Mouse (Mus musculus) spleen, adult 2 months (tissue): ENCODE data around the gene Metap1. TPM values are rescaled to one million over a fixed set of nuclear protein-coding genes. Genes with fewer than 3 reads are reported as not detected.

ENCODE experiments used
- DNase-seq, 2 experiments: peaks; one replicate each; pipeline versions ENCODE4 v3.0.0 to v3.0.0-alpha.2; 2012 to 2021; ENCODE audit warnings: low spot score in 2 of 2, low read depth in 1 of 2
- H3K27ac ChIP-seq: fragments of 200-500 bp; 2 replicates; pipeline ENCODE4 v1.5.1; 2012; ENCODE audit warnings: low read length, inconsistent platforms; ENCODE audit not compliant: insufficient read depth
- H3K27me3 ChIP-seq: fragments of 200-500 bp; 2 replicates; pipeline ENCODE4 v1.6.1; 2012; ENCODE audit warnings: mild to moderate bottlenecking, moderate library complexity, low read length, inconsistent platforms; ENCODE audit not compliant: control insufficient read depth, insufficient read depth
- H3K36me3 ChIP-seq: fragments of 200-500 bp; 2 replicates; pipeline ENCODE4 v1.6.1; 2012; ENCODE audit warnings: mild to moderate bottlenecking, low read length, inconsistent platforms; ENCODE audit not compliant: control insufficient read depth, insufficient read depth
- H3K4me1 ChIP-seq: fragments of 200-500 bp; 2 replicates; pipeline ENCODE4 v1.6.1; 2011; ENCODE audit warnings: inconsistent platforms; ENCODE audit not compliant: control insufficient read depth, insufficient read depth, insufficient read length
- H3K4me3 ChIP-seq: fragments of 200-500 bp; 2 replicates; pipeline ENCODE4 v1.5.1; 2011; ENCODE audit warnings: mild to moderate bottlenecking, inconsistent platforms; ENCODE audit not compliant: insufficient read depth, insufficient read length; ENCODE audit errors: extremely low read depth
- CTCF ChIP-seq: fragments of 200-500 bp; IDR thresholded peaks from 2 replicates; pipeline ENCODE4 v1.5.1; 2011; ENCODE audit warnings: mild to moderate bottlenecking, inconsistent platforms; ENCODE audit not compliant: insufficient read depth, insufficient read length, insufficient replicate concordance; ENCODE audit errors: extremely low read depth
- POLR2A ChIP-seq: fragments of 200-500 bp; IDR thresholded peaks from 2 replicates; pipeline ENCODE4 v1.6.1; 2011; ENCODE audit warnings: low read depth, low read length, inconsistent platforms
- WGBS: fragments of 180-500 bp; shearing (Covaris S2); methylation state at CpG from one replicate; pipeline ENCODE4 v1.1.7; 2018; 5-methylcytosine and 5-hydroxymethylcytosine counted together
- polyA plus RNA-seq: library from polyadenylated mRNA; depleted of rRNA; stranded (reverse); fragments of >200 nt; gene quantifications from 2 replicates; pipeline ENCODE4 v1.2.3, GENCODE M21; 2012

Gene Metap1
- polyA plus RNA-seq, 1 experiment: 8.5 TPM

DNA sequence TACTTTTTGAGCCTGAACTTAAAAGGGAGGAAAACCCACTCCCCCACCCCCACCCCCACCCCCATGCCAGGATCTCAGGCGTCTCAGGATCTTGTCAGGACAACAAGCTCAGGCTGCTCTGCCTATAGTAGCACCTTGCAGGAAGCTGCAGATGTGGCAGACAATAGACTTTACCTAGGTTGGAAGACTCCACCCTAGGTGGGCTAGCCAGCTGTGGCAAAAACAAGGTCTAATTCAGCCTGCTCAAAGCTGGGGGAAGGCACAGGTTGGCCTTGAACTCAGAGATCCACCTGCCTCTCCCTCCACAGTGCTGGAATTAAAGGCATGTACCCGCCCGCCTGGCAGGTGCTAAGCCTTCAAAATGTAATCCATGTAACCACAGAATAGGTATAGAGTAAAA lies 50.6 kb downstream of the Metap1 start:
- no peak overlapping the region for H3K4me3 ChIP-seq
- no peak for DNase-seq
- TF ChIP-seq CTCF (no peak), POLR2A (no peak)
- no peak overlapping the region for H3K27ac ChIP-seq
- no peaks in the 10 kb centered on the region for H3K27me3 ChIP-seq
- no peaks in the 10 kb centered on the region for H3K4me1 ChIP-seq
- WGBS: 76% methylated on average over 3 of the region's 3 CpGs
- no peaks in the 10 kb centered on the region for H3K36me3 ChIP-seq

DNA sequence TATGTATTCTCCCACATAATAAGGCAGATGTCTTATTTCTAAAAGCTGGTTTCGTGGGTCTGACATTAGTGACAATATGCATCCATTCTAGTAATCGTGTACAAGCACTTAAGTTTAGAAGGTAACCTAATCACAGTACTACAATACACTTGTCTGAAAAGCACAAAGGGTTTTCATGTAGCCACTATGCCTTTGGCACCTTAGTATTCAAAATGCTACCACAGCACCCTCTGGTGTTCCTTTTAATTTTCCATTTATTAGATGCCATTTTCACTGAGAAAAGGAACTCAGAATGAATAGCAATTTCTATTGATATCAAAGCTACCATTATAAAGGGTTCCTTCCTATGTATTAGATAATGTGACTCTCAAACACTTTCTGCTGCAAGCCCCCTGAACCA lies 57.5 kb downstream of the Metap1 start:
- no peak overlapping the region for H3K4me3 ChIP-seq
- H3K36me3 ChIP-seq: no peaks in the 10 kb centered on the region
- no peaks in the 10 kb centered on the region for H3K4me1 ChIP-seq
- TF ChIP-seq POLR2A (no peak), CTCF (no peak)
- DNase-seq: no peak
- no peak overlapping the region for H3K27ac ChIP-seq
- WGBS: 76% methylated on average over 2 of the region's 2 CpGs
- H3K27me3 ChIP-seq: no peaks in the 10 kb centered on the region

DNA sequence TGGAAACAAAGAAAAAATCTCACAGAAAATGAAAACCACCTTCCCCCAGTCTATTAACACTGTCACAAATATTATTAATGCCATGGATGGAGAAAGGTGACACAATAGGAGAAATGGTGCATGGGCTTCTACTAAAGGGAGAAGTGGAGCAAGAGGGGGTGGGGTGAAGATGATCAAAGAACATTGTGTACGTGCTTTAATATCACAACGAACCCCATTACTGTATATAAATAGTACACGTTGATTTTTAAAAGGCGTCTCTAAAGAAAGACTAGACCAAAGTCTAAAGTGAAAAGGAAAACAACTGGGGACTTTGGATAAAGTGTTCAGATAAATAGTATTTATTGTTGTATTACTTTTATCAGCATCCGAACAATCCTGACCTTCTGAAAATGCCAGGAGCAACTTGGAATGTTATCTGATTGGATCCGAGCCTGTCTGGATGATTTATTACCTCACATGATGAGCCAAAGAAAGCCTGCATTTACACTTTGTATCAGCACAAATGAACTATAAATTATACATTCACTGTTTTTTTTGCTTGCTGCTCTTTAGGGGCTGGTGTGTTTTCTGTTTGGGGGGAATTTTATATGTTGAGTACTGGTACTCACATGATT lies 58.8 kb downstream of the Metap1 start:
- H3K27ac ChIP-seq: no peak overlapping the region
- H3K4me3 ChIP-seq: no peak overlapping the region
- no peaks in the 10 kb centered on the region for H3K27me3 ChIP-seq
- no peaks in the 10 kb centered on the region for H3K4me1 ChIP-seq
- H3K36me3 ChIP-seq: no peaks in the 10 kb centered on the region
- DNase-seq: no peak
- no peak for TF ChIP-seq CTCF
- no peak for TF ChIP-seq POLR2A
- 85% methylated on average over 6 of the region's 6 CpGs for WGBS

DNA sequence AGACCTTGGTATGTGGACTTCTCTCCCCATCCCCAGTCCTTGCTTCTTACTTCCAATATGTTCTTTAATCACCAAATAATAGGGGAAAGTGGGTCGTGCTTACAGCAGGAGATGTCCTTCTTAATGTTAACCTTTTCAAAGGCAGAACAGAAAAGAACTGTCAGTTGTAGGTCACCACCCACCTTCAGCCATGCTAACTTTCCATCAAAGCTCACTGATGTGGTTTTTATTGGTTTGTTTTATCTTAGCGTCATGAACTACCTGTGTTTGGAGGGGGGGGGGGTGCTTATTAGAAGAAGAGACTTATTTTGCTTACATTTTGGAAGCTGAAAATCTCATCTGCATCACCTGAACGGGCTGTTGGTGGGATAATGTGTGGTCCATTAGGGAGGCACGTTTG lies 65.1 kb downstream of the Metap1 start:
- WGBS: 66% methylated on average over 4 of the region's 4 CpGs
- no peak overlapping the region for H3K4me3 ChIP-seq
- no peaks in the 10 kb centered on the region for H3K27me3 ChIP-seq
- TF ChIP-seq POLR2A (no peak), CTCF (no peak)
- no peak overlapping the region for H3K27ac ChIP-seq
- no peaks in the 10 kb centered on the region for H3K4me1 ChIP-seq
- no peaks in the 10 kb centered on the region for H3K36me3 ChIP-seq
- no peak for DNase-seq

DNA sequence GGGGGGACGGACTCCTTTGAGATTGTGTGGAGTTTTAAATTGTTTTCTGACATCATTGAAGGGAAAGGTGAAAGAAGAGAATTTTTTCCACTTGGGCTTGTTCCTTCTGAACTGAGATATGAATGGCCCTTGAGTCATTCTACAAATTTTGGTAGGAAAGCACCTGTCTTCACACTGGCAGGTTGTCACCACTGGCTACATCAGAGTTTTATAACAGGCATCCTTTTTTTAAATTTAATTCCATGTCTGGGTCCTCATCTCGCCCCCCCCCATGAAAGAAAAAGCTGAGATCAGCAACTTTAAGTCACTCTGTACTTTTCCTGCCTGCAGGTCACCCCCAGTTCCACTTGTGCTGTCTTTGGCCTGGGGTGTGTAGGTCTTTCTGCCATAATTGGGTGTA lies 65.7 kb downstream of the Metap1 start:
- H3K4me1 ChIP-seq: no peaks in the 10 kb centered on the region
- H3K36me3 ChIP-seq: no peaks in the 10 kb centered on the region
- 79% methylated on average over 2 of the region's 2 CpGs for WGBS
- TF ChIP-seq POLR2A: no peak
- TF ChIP-seq CTCF: no peak
- DNase-seq: no peak
- H3K4me3 ChIP-seq: no peak overlapping the region
- no peaks in the 10 kb centered on the region for H3K27me3 ChIP-seq
- no peak overlapping the region for H3K27ac ChIP-seq

DNA sequence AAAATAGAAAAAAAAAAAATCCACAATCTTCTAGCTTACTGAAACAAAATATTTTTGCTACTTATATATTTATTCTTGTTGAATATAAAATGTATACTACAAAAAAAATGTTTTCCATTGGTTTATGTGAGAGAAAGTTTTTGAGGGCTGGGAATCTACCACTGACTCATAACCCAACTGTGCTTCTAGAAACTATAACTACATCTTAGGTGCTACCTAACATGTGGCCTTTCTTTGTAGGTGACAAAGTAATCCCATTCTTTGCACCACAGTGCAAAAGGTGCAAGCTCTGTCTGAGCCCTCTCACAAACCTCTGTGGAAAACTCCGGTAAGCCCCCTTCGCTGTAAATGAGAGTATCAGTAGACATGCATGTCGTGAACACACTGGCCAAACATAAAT lies 68.9 kb downstream of the Metap1 start:
- no peak for TF ChIP-seq CTCF
- no peak for TF ChIP-seq POLR2A
- no peak overlapping the region for H3K4me3 ChIP-seq
- DNase-seq: no peak
- no peak overlapping the region for H3K27ac ChIP-seq
- H3K36me3 ChIP-seq: no peaks in the 10 kb centered on the region
- H3K27me3 ChIP-seq: no peaks in the 10 kb centered on the region
- no peaks in the 10 kb centered on the region for H3K4me1 ChIP-seq
- 94% methylated on average over 3 of the region's 3 CpGs for WGBS

DNA sequence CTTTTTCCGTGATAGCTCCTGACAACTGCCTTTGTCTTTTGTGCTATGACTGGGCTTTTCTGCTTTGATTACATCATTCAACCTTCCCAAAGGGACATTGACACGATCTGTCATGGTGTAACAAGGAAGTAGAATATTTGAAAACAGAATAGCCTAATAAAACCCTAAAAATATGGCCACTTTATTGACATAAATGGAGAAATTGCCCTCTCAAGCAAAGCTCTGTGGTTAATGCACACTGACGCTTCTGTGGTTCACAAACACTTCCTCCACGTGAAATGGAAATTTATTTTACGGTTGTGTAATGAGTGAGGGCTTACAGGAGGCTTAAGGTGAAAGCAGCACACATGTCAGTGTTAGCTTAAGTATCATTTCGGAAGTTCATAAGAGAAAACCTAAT lies 69.9 kb downstream of the Metap1 start:
- TF ChIP-seq CTCF (no peak), POLR2A (no peak)
- Histone ChIP-seq H3K4me1 (no peaks in the 10 kb centered on the region), H3K4me3 (no peak overlapping the region), H3K36me3 (no peaks in the 10 kb centered on the region), H3K27ac (no peak overlapping the region), H3K27me3 (no peaks in the 10 kb centered on the region)
- no peak for DNase-seq
- WGBS: 29% methylated on average over 6 of the region's 6 CpGs
